In genomic region chr11:107012324-107013017, GRCm38 (mm10) we compare ENCODE assay signal across 8 mouse cellular contexts. TPM values are rescaled to one million over a fixed set of nuclear protein-coding genes. Genes with fewer than 3 reads are reported as not detected.
DNase-seq lines count a peak whose midpoint lies in the region; ATAC-seq lines count a peak whose summit lies in the region.

No protein-coding gene starts in this region.

- DNase-seq in adipocyte (ENCODE audit: low spot score) = peak; percentile 97
- peak; percentile 95 for DNase-seq in embryo, embryonic 10 days (ENCODE audit: low spot score)
- peak; percentile 96 for DNase-seq in gastrocnemius, postnatal 14 days
- peak; percentile 100 for DNase-seq in intestine, embryonic 14.5 days (ENCODE audit: low spot score)
- DNase-seq in left cerebral cortex, postnatal 14 days (ENCODE audit: low spot score in 2 of 2) = peak; percentile 97 to 99
- DNase-seq in mesoderm, embryonic 11.5 days (ENCODE audit: low read depth, low spot score) = peak; percentile 97
- peak; percentile 97 for DNase-seq in right cerebral cortex, postnatal 36 days (ENCODE audit: low spot score in 2 of 2)
- peak; percentile 97 for DNase-seq in yolk sac, embryonic 10.5 days (ENCODE audit: low spot score)

- intact Hi-C loops in gastrocnemius, postnatal 14 days (cut with DNase I; ENCODE audit: low total_unique reads) = no loop called here
- intact Hi-C loops in left cerebral cortex, postnatal 14 days (cut with DNase I) = loop anchor here (1.0 kb wide), 1 partner anchor 10 kb away; no protein-coding TSS in a partner anchor

- WGBS in intestine, embryonic 14.5 days = under 1% methylated on average over 37 of the region's 37 CpGs

- H3K4me1 ChIP-seq in intestine, embryonic 14.5 days (replicated peaks; ENCODE audit: control insufficient read depth, insufficient read depth, low read length) = peaks cover 9% of the 10 kb centered on the region

- no peaks in the 10 kb centered on the region for H3K27me3 ChIP-seq in intestine, embryonic 14.5 days (replicated peaks; ENCODE audit: control insufficient read depth, insufficient read depth, low read length)

- H3K4me3 ChIP-seq in intestine, embryonic 14.5 days (ENCODE audit: low read depth, low read length) = peak overlapping the region; percentile 45

- H3K36me3 ChIP-seq in intestine, embryonic 14.5 days (ENCODE audit: control insufficient read depth, insufficient read depth, low read length) = no peaks in the 10 kb centered on the region

- ATAC-seq in intestine, embryonic 14.5 days (replicated peaks; ENCODE audit: low FRiP score, low TSS enrichment, low read depth) = peak; percentile 95

- no peaks in the 10 kb centered on the region for H3K9me3 ChIP-seq in intestine, embryonic 14.5 days (ENCODE audit: control insufficient read depth, low read length)

- peak overlapping the region; percentile 50 for H3K4me2 ChIP-seq in intestine, embryonic 14.5 days (ENCODE audit: low read length)

- peak overlapping the region; percentile 59 for H3K9ac ChIP-seq in intestine, embryonic 14.5 days (ENCODE audit: low read length)

- H3K27ac ChIP-seq in intestine, embryonic 14.5 days (ENCODE audit: low read depth) = peak overlapping the region; percentile 87

RNA-seq across cellular contexts. Expression of gene 1810010H24Rik, which starts 13.0 kb away (rescaled TPM):
- total RNA-seq in gastrocnemius, postnatal 14 days (2021) = 1 to 10 TPM; 1.4 to 2.1 TPM
- 1.8 and 2.9 TPM in 2 replicates for polyA plus RNA-seq in intestine, embryonic 14.5 days (2014; fragmentation: Nextera tagmentation; extraction: Ambion mirVana)
- 1 to 10 TPM; 2.7 to 3.8 TPM for total RNA-seq in left cerebral cortex, postnatal 14 days (2021)

RNA-seq across cellular contexts. Expression of gene Kpna2, which starts 13.1 kb away (rescaled TPM):
- total RNA-seq in gastrocnemius, postnatal 14 days (2021) = 10 to 100 TPM; 12.3 to 21.9 TPM
- 416 and 452 TPM in 2 replicates for polyA plus RNA-seq in intestine, embryonic 14.5 days (2014; fragmentation: Nextera tagmentation; extraction: Ambion mirVana)
- total RNA-seq in left cerebral cortex, postnatal 14 days (2021) = 10 to 100 TPM; 29.9 to 37.7 TPM

Comparison
In these comparisons a context has a peak if more than half of its experiments do, and no peak if none do; other contexts are left out.
1. Peak in every context shown above with its lines: DNase-seq, ATAC-seq, H3K4me3 ChIP-seq and H3K27ac ChIP-seq.